Comparison of ENCODE assay signal across 13 mouse cellular contexts in the genomic region with DNA sequence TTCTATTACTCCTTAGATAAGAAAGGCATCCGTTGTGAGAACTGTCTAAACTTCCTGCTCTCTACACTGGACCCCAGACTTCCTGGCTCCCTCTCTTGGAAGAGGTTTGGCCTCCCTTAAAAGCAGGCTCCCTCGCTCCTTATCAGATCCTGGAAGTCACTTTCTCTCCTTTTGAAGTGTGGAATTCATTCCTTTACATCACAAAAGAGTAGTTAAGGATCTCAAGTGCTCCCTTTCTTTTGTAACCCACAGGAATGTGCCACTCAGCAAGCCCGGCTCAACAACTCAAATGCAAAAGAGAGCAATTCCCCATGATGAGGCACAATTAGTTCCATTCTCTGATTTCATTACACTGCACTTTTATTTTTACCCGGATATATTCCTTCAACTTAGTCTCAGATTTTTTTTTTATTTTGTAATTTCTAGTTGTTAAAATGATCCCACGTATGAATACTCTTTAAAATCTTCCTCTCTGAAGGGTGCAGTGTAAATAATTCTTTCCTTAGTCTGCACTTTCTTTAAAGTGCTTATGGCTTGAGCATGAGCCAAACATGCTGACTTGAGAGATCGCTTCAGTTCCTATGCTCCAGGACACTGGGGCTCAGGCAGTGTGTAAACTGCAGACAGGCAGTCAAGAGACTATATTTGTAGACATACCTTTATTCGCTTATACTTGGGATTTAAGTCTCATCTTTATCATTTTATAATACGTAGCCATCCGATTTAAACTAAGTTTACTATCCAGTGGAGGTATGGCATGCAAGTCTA.
DNase-seq lines count a peak whose midpoint lies in the region; ATAC-seq and TF ChIP-seq lines count a peak whose summit lies in the region.
"Had no signal": no experiment of that assay in that cellular context is flagged by ENCODE, and none has a peak within 500 bp of the region (broad histone marks: within the 10 kb centered on the region; RNA-seq: fewer than 3 reads in every experiment).

No protein-coding gene starts in this region.

- intact Hi-C loops in left cerebral cortex, postnatal 10 days (cut with DNase I), result no loop called here

- TF ChIP-seq EP300 in ES-Bruce4 (IDR thresholded peaks at IDR 0.05; ENCODE audit: insufficient read depth, low read depth, low read length), result 0 out of 2 replicates have a peak, but pooled peaks have one; percentile 7

- H3K9ac ChIP-seq in heart, embryonic 14.5 days (ENCODE audit: low read length), result no peak overlapping the region
- H3K9ac ChIP-seq in ES-Bruce4 (ENCODE audit: low read depth, poor library complexity, severe bottlenecking), result no peak overlapping the region
- H3K9ac ChIP-seq: heart, embryonic 15.5 days had no signal

- no peak overlapping the region for H3K4me3 ChIP-seq in heart, embryonic 14.5 days (ENCODE audit: control insufficient read depth in 1 of 2, insufficient read depth in 1 of 2, low read depth in 1 of 2, low read length in 2 of 2)
- no peak overlapping the region for H3K4me3 ChIP-seq in ES-Bruce4 (ENCODE audit: low read depth, low read length)
- H3K4me3 ChIP-seq in lung, adult 2 months (replicated peaks; ENCODE audit: extremely low read depth, low read depth, low read length), result no peak overlapping the region
- H3K4me3 ChIP-seq: heart, embryonic 15.5 days; myocyte had no signal

- no peak for ATAC-seq in heart, embryonic 14.5 days (ENCODE audit: insufficient number of reproducible peaks, insufficient read depth, low FRiP score, low read depth)

- TF ChIP-seq CTCF in ES-Bruce4 (IDR thresholded peaks at IDR 0.05; ENCODE audit: low read depth, low read length), result no peak
- no peak for TF ChIP-seq CTCF in lung, adult 2 months (IDR thresholded peaks at IDR 0.05; ENCODE audit: insufficient read depth, low read length)

- no peak overlapping the region for H3K27ac ChIP-seq in heart, embryonic 14.5 days (replicated peaks in 1 of 2; ENCODE audit: control insufficient read depth in 1 of 2, insufficient read depth in 1 of 2, low read depth in 2 of 2, low read length in 2 of 2)
- no peak overlapping the region for H3K27ac ChIP-seq in ES-Bruce4 (ENCODE audit: insufficient read depth, low read length)
- H3K27ac ChIP-seq: heart, embryonic 15.5 days had no signal

- WGBS in heart, embryonic 14.5 days, result 23% methylated on average over 9 of the region's 9 CpGs
- WGBS in lung, adult 2 months, result 31% methylated on average over 9 of the region's 9 CpGs

- H3K4me2 ChIP-seq in heart, embryonic 14.5 days (ENCODE audit: low read length), result peak overlapping the region; percentile 11; the same call in 1 of the 2 replicates
- H3K4me2 ChIP-seq: heart, embryonic 15.5 days had no signal

- no peaks in the 10 kb centered on the region for H3K36me3 ChIP-seq in heart, embryonic 14.5 days (ENCODE audit: control insufficient read depth, insufficient read depth, low read length)
- no peaks in the 10 kb centered on the region for H3K36me3 ChIP-seq in ES-Bruce4 (ENCODE audit: control insufficient read depth, insufficient read depth, low read length, poor library complexity, severe bottlenecking)
- H3K36me3 ChIP-seq: heart, embryonic 15.5 days had no signal

- no peaks in the 10 kb centered on the region for H3K9me3 ChIP-seq in heart, embryonic 14.5 days (ENCODE audit: control insufficient read depth, low read length)
- H3K9me3 ChIP-seq in ES-Bruce4 (replicated peaks; ENCODE audit: control insufficient read depth, insufficient read depth, low read length, poor library complexity, severe bottlenecking), result peaks cover 14% of the 10 kb centered on the region
- H3K9me3 ChIP-seq: heart, embryonic 15.5 days had no signal

- no peak for TF ChIP-seq POLR2A in ES-Bruce4 (IDR thresholded peaks at IDR 0.05; ENCODE audit: insufficient read depth, low read length)
- no peak for TF ChIP-seq POLR2A in lung, adult 2 months (IDR thresholded peaks at IDR 0.05; ENCODE audit: borderline replicate concordance, extremely low read depth, low read depth, low read length)

- peaks cover 3 to 4% of the 10 kb centered on the region in 2 experiments; a peak in 2 of 4 replicates for H3K4me1 ChIP-seq in heart, embryonic 14.5 days (ENCODE audit: control insufficient read depth in 2 of 2, insufficient read depth in 2 of 2, low read length in 2 of 2)
- H3K4me1 ChIP-seq in ES-Bruce4 (ENCODE audit: control insufficient read depth, insufficient read depth, low read length), result no peaks in the 10 kb centered on the region
- peaks cover 7% of the 10 kb centered on the region for H3K4me1 ChIP-seq in lung, adult 2 months (ENCODE audit: control insufficient read depth, insufficient read depth, low read length)

- DNase-seq in heart, postnatal 4 days, result no peak
- DNase-seq in embryo, embryonic 10.5 days (ENCODE audit: low spot score), result peak; percentile 61
- DNase-seq in lung, adult 2 months, result peak; percentile 16
- DNase-seq in cerebellum, adult 9-10 months, result no peak
- DNase-seq in adrenal gland, postnatal 10 days, result no peak
- DNase-seq in left cerebral cortex, postnatal 10 days (ENCODE audit: extremely low spot score in 1 of 2, low spot score in 2 of 2), result no peak
- DNase-seq: kidney, adult 9 months; right cerebral cortex, adult 18-20 months; thymus, postnatal 25 days had no signal

- H3K27me3 ChIP-seq in heart, embryonic 14.5 days (ENCODE audit: control insufficient read depth, insufficient read depth, low read length), result no peaks in the 10 kb centered on the region
- peaks cover 16% of the 10 kb centered on the region for H3K27me3 ChIP-seq in ES-Bruce4 (ENCODE audit: control insufficient read depth, insufficient read depth, low read length, poor library complexity, severe bottlenecking)
- H3K27me3 ChIP-seq: heart, embryonic 15.5 days had no signal

Comparison
In these comparisons a context has a peak if more than half of its experiments do, and no peak if none do; other contexts are left out.
1. DNase-seq: peak in embryo, embryonic 10.5 days (single experiment) and lung, adult 2 months (single experiment); none in heart, postnatal 4 days (single experiment), cerebellum, adult 9-10 months (single experiment), adrenal gland, postnatal 10 days (single experiment) and left cerebral cortex, postnatal 10 days (0 of 2).